Mouse (Mus musculus): Measurements from ENCODE around the gene Ncoa5. TPM values are rescaled to one million over a fixed set of nuclear protein-coding genes. Genes with fewer than 3 reads are reported as not detected.

Ncoa5 gene
- polyA plus RNA-seq, 1 experiment from 2014 or later: 94.8 TPM

DNA sequence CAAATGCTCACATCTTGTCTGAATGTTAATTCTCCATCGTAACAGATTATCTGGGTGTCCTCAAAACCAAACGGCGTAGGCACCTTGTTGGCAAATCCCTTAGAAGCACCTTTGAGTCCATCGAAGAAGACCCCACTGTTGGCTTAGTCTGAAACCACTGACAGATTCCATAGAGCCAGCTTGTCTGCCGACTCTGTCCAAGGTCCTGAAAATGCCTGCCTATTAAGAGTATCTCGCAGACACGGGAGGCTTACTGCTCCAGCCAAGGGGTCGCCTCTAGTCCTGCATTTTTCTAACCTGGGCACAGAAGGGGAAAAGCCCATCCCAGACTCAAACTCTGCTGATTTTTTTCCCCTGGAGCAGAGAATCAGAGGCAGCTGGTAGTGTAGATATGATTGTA, 68.3 kb downstream of the Ncoa5 start:
- WGBS: 18% methylated on average over 8 of the region's 8 CpGs
- Histone ChIP-seq H3K9ac (no peak overlapping the region), H3K36me3 (no peaks in the 10 kb centered on the region), H3K27me3 (peaks cover 73% of the 10 kb centered on the region), H3K27ac (no peak overlapping the region), H3K4me1 (peaks cover 28% of the 10 kb centered on the region), H3K4me3 (no peak overlapping the region), H3K4me2 (no peak overlapping the region), H3K9me3 (no peaks in the 10 kb centered on the region)
- no peak for ATAC-seq (ENCODE audit: insufficient number of reproducible peaks, insufficient read depth, low FRiP score, low TSS enrichment, low read depth)

DNA sequence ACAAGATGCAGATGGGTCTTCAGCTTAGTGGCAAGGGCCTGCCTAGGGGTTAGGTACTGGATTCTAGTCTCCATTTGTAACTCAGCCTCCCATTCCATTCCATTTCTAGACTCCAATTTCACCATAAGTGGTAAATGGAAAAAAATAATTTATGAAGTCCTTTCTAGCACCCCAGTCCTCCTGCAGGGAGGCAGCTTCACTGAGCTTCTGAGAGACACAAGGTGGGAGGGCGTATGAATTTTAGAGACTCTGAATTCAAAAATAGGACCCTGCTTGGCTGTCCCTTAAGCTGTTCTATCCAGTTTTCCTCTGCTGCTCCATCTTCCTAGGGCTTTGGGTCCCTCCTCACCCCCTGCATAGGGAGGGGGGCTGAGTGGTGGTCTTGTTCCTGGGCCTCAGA, 69.7 kb downstream of the Ncoa5 start:
- Histone ChIP-seq H3K36me3 (no peaks in the 10 kb centered on the region), H3K4me2 (no peak overlapping the region), H3K9ac (no peak overlapping the region), H3K4me1 (peaks cover 27% of the 10 kb centered on the region), H3K27ac (no peak overlapping the region), H3K9me3 (no peaks in the 10 kb centered on the region), H3K4me3 (no peak overlapping the region), H3K27me3 (peaks cover 65% of the 10 kb centered on the region)
- 91% methylated on average over 1 of the region's 1 CpGs for WGBS
- ATAC-seq (ENCODE audit: insufficient number of reproducible peaks, insufficient read depth, low FRiP score, low TSS enrichment, low read depth): no peak

DNA sequence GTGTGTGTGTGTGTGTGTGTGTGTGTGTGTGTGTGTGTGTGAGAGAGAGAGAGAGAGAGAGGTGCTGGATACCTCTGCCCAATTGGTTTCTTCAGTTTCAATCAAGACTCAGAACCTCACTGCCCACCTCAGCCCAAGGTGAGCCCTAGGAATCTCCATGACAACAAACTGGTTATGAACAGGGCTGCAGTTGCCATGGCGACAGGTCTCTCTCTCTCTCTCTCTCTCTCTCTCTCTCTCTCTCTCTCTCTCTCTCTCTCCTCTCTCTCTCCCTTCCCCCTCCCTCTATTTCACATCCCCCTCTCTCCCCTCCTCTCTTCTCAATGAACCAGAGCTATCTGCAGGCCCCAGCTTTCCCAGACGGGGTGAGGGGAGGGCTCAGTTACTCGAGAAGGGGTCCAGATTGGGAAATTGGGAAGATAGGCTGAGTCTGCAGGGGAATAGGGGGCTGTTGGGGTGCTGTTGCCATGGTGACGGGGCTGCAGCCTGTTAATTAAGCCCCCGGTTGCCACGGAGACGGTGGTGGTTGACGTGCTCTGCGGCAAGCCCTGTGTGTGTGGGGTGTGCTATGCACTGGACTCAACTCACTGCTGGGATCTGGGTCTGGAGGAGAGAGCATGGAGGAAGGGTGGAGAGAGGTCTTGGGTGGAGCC, 70.3 kb downstream of the Ncoa5 start:
- Histone ChIP-seq H3K36me3 (no peaks in the 10 kb centered on the region), H3K4me2 (no peak overlapping the region), H3K9ac (no peak overlapping the region), H3K27me3 (peaks cover 60% of the 10 kb centered on the region), H3K4me3 (no peak overlapping the region), H3K4me1 (peaks cover 27% of the 10 kb centered on the region), H3K27ac (no peak overlapping the region), H3K9me3 (no peaks in the 10 kb centered on the region)
- 35% methylated on average over 9 of the region's 9 CpGs for whole genome bisulfite sequencing
- ATAC-seq (ENCODE audit: insufficient number of reproducible peaks, insufficient read depth, low FRiP score, low TSS enrichment, low read depth): no peak

DNA sequence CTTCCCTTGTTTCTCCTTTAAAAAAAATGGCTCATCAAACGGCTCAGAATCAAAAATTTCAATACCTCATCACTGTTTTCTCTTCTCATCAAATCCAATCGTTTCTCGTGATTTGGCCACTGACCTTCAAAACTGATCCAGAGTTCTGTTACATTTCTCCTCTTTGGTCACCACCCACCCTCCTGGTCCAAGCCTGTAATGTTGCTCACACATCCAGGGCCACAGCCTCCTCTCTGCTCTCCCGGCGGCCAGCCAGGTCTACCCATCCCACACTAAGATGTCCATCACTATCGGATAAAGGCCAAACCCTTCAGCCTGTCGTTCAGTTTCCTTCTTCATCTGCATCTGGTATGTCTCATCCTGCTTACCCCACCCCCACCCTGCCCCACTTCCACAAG, 72.5 kb downstream of the Ncoa5 start:
- no peak overlapping the region for H3K9ac ChIP-seq
- no peak for ATAC-seq (ENCODE audit: insufficient number of reproducible peaks, insufficient read depth, low FRiP score, low TSS enrichment, low read depth)
- H3K27me3 ChIP-seq: peaks cover 41% of the 10 kb centered on the region
- H3K4me3 ChIP-seq: no peak overlapping the region
- H3K4me1 ChIP-seq: peaks cover 11% of the 10 kb centered on the region
- WGBS: 44% methylated on average over 7 of the region's 7 CpGs
- no peaks in the 10 kb centered on the region for H3K36me3 ChIP-seq
- H3K27ac ChIP-seq: no peak overlapping the region
- H3K9me3 ChIP-seq: no peaks in the 10 kb centered on the region
- no peak overlapping the region for H3K4me2 ChIP-seq

DNA sequence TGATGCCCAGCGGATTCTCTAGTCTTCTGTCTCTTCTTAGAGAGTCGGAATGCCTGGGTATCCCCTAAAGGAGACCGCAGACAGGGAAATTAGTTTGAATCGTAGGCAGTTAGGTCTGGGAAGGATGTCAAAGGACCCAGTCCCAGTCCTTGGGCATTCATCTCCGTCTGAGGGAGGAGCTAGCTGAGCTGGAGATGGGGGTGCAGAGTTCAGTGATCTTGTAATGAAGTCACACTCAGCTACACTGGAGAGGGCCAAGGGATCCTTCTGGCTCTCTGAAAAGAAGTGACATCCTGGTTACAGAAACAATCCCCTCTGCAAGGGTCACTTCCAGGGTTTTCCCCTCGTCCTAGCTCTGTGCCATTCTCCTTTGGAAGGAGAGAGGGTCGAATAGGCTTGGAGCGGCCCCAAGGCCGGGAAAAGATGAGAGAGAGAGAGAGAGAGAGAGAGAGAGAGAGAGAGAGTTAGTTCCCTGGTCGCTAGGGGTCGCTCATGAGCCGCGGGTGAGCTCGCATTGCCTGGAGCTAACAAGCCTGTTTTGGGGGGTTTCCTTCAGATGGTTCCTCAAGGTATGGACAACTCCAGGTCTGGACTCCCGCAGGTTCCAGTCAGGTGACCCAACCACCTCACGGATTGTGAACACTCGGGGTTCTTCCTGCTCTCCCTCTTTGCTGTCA, 73.0 kb downstream of the Ncoa5 start:
- Histone ChIP-seq H3K4me1 (peaks cover 11% of the 10 kb centered on the region), H3K9me3 (no peaks in the 10 kb centered on the region), H3K4me2 (peak overlapping the region; percentile 66), H3K27me3 (peaks cover 38% of the 10 kb centered on the region), H3K4me3 (peak overlapping the region; percentile 61; the same call in 1 of the 2 replicates), H3K27ac (no peak overlapping the region), H3K36me3 (no peaks in the 10 kb centered on the region), H3K9ac (no peak overlapping the region)
- WGBS: 9% methylated on average over 17 of the region's 17 CpGs
- no peak for ATAC-seq (ENCODE audit: insufficient number of reproducible peaks, insufficient read depth, low FRiP score, low TSS enrichment, low read depth)

DNA sequence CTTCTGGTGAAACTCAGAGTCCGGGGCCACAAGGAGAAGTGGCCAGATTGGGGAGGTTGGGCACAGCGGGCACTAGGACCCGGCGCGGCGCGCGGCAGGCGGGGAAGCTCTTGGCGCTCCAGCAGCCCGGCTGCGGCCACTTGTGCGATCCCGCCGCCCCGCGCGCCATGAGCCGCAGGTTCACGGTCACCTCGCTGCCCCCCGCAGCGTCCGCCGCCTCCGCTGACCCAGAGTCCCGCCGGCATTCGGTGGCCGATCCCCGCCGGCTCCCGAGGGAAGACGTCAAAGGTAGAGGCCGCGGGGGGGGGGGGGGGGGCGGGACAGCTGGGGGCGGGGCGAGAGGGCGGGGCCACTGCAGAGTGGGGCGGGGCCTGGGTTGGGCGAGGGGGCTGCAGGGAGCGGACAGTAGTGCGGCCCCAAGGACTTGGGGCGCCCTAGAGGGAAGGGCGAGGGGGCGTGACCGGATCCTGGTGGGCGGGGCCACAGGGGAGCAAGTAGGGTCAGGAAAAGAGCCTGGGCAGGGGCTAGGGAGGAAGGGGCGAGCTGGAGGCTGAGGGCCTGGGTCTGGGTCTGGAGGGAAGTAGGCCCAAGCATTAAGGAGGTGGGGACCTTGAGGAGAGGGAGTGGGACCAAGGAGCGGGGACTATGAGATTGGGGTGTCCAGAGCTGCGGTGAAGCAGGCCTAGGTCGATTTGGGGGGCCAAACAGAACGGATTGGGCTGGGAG, 73.8 kb downstream of the Ncoa5 start, which contains the start of gene Slc12a5:
Gene Slc12a5, plus strand, starts transcription at position 87 of the 726 bp plus-strand sequence.
- H3K4me1 ChIP-seq: peaks cover 11% of the 10 kb centered on the region
- peak within 1 kb of the TSS; percentile 61 for H3K4me3 ChIP-seq
- no peaks in the 10 kb centered on the region for H3K9me3 ChIP-seq
- peak within 1 kb of the TSS; percentile 66 for H3K4me2 ChIP-seq
- under 1% methylated on average over 39 of the region's 54 CpGs for WGBS
- peaks cover 32% of the 10 kb centered on the region for H3K27me3 ChIP-seq
- no peak within 1 kb of the TSS for H3K27ac ChIP-seq
- 0 out of 2 replicates have a peak, but pooled peaks have one; percentile 65 for ATAC-seq (ENCODE audit: insufficient number of reproducible peaks, insufficient read depth, low FRiP score, low TSS enrichment, low read depth)
- H3K36me3 ChIP-seq: no peaks in the 10 kb centered on the region
- H3K9ac ChIP-seq: peak within 1 kb of the TSS; percentile 64

DNA sequence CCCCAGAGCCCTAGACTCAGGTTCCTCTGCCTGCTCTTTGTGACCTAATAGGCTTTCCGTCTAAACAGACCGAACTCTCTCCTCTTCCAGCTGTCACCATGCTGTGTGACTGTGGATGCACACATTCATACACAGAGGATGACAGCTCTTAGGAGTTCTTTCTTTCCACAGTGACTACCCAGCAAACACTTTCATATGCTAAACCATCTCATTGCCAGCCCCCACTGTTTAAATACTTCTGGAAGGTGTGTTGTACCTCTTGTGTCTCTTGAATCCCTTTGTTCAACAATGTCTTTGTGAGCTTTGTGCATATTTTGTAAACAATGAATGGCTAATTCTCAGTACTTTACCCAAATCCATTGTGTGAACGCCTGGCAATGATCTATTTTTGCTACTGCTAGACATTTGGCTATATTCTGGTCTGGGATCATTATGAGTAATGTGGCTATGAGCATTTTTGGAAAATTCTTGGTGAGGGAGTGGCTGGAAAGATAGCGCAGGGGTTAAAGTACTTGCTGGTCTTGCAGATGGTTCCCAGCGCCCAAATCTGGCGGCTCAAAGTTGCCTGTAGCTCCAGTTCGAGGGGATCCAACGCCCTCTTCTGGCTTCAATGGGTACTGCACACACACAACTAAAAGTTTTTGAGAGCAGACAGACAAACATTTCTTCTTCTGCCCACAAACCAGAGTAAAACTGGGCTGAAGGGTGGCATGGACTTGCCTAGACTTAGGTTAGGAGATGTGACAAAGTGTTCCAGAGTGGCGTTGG, 76.9 kb downstream of the Ncoa5 start:
- Histone ChIP-seq H3K9ac (no peak overlapping the region), H3K4me1 (peaks cover 20% of the 10 kb centered on the region), H3K9me3 (no peaks in the 10 kb centered on the region), H3K27me3 (peaks cover 44% of the 10 kb centered on the region), H3K36me3 (no peaks in the 10 kb centered on the region), H3K27ac (no peak overlapping the region), H3K4me3 (no peak overlapping the region), H3K4me2 (no peak overlapping the region)
- 66% methylated on average over 9 of the region's 9 CpGs for WGBS
- no peak for ATAC-seq (ENCODE audit: insufficient number of reproducible peaks, insufficient read depth, low FRiP score, low TSS enrichment, low read depth)

DNA sequence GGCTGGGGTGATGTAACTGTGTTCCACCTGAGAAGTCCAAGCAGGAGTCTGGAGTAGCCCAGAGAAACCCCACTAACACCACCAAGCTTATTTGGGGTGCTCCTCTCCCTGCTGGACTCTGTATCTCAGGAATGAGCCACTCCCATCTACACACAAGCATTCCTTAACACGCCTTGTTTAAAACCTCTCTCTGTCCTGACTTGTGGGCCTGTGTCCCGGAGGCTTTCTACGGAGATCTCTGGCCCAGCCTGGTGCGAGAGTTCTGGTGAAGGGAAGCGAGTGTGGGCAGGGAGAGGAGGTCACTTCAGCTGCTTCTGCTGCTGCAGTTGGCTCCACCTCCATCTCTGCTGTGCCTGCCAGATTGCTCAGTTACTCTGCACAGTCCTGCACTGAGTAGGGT, 78.5 kb downstream of the Ncoa5 start:
- WGBS: 48% methylated on average over 5 of the region's 5 CpGs

DNA sequence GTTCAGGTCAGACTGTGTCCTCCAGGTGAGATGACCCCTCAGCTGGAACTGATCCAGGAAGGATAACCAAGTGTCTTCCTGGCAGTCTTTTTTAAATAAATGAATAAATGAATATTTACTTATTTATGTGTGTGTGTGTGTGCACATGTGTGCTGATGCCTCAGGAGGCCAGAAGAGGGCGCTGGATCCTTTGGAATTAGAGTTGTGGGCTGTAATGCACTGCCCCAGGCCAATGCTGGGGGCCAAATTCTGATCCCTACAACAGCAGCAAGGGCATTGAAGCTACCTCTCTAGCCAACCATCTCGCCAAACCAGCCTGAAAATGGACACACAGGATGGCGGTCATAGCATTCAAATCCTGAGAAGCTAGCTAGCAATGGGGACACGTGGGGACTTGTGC, 78.9 kb downstream of the Ncoa5 start:
- no peak for ATAC-seq (ENCODE audit: insufficient number of reproducible peaks, insufficient read depth, low FRiP score, low TSS enrichment, low read depth)
- H3K27ac ChIP-seq: no peak overlapping the region
- 62% methylated on average over 4 of the region's 4 CpGs for WGBS
- H3K4me3 ChIP-seq: no peak overlapping the region
- H3K4me1 ChIP-seq: peaks cover 15% of the 10 kb centered on the region
- peaks cover 55% of the 10 kb centered on the region for H3K27me3 ChIP-seq
- no peak overlapping the region for H3K9ac ChIP-seq
- no peaks in the 10 kb centered on the region for H3K9me3 ChIP-seq
- H3K4me2 ChIP-seq: no peak overlapping the region
- H3K36me3 ChIP-seq: no peaks in the 10 kb centered on the region

More for the DNA sequence above, 78.5 kb downstream of the Ncoa5 start:
- Histone ChIP-seq H3K27me3 (peaks cover 52% of the 10 kb centered on the region), H3K4me1 (peaks cover 19% of the 10 kb centered on the region), H3K4me3 (no peak overlapping the region), H3K27ac (no peak overlapping the region), H3K9ac (0 out of 2 replicates have a peak overlapping the region, but pooled peaks have one; percentile 16), H3K9me3 (no peaks in the 10 kb centered on the region), H3K4me2 (no peak overlapping the region), H3K36me3 (no peaks in the 10 kb centered on the region)
- ATAC-seq (ENCODE audit: insufficient number of reproducible peaks, insufficient read depth, low FRiP score, low TSS enrichment, low read depth): no peak

DNA sequence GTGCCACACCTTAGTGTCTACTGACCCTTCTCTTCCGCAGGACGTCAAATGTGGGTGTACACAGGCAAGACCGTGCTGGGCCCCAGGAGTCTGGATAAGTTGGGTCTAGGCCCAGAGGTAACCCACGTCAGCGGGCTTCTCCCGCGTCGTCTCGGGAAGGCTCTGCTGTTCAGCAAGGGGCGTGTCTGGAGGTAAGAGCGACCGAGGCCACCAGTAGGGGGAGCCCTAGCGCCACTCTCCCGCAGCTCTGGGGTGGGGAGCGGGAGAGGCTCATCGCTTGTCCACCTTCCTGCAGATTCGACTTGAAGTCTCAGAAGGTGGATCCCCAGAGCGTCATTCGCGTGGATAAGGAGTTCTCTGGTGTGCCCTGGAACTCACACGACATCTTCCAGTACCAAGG, 81.4 kb downstream of the Ncoa5 start:
- peaks cover 25% of the 10 kb centered on the region for H3K4me1 ChIP-seq
- no peak overlapping the region for H3K27ac ChIP-seq
- H3K9ac ChIP-seq: peak overlapping the region; percentile 41; the same call in 1 of the 2 replicates
- H3K27me3 ChIP-seq: peaks cover 76% of the 10 kb centered on the region
- ATAC-seq (ENCODE audit: insufficient number of reproducible peaks, insufficient read depth, low FRiP score, low TSS enrichment, low read depth): no peak
- no peaks in the 10 kb centered on the region for H3K36me3 ChIP-seq
- WGBS: under 1% methylated on average over 21 of the region's 21 CpGs
- H3K9me3 ChIP-seq: no peaks in the 10 kb centered on the region
- peak overlapping the region; percentile 32; the same call in 1 of the 2 replicates for H3K4me2 ChIP-seq
- H3K4me3 ChIP-seq: 0 out of 2 replicates have a peak overlapping the region, but pooled peaks have one; percentile 17

DNA sequence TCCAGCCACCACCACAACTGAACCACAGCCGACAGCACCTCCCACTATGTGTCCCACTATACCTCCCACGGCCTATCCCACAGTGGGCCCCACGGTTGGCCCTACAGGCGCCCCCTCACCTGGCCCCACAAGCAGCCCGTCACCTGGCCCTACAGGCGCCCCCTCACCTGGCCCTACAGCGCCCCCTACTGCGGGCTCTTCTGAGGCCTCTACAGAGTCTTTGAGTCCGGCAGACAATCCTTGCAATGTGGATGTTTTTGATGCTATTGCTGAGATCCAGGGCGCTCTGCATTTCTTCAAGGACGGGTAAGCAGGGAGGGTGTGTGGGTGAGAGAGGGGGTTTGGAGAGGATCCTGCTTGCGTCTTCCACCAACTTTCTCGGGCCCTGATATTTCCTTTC, 82.2 kb downstream of the Ncoa5 start:
- Histone ChIP-seq H3K27ac (no peak overlapping the region), H3K4me3 (no peak overlapping the region), H3K9ac (no peak overlapping the region), H3K4me1 (peaks cover 32% of the 10 kb centered on the region), H3K9me3 (no peaks in the 10 kb centered on the region), H3K4me2 (no peak overlapping the region), H3K36me3 (no peaks in the 10 kb centered on the region), H3K27me3 (peaks cover 83% of the 10 kb centered on the region)
- ATAC-seq (ENCODE audit: insufficient number of reproducible peaks, insufficient read depth, low FRiP score, low TSS enrichment, low read depth): no peak
- WGBS: 35% methylated on average over 13 of the region's 13 CpGs
